Mouse (Mus musculus) hindbrain, embryonic 13.5 days (tissue): ENCODE results near the gene Prodh2. TPM values are rescaled to one million over a fixed set of nuclear protein-coding genes. Genes with fewer than 3 reads are reported as not detected.

Experiments used
- ATAC-seq: fragments of 200-750 bp; cut with Nextera tagmentation; 2 replicates; pipeline ENCODE4 v1.8.0; 2017; ENCODE audit warnings: moderate TSS enrichment; ENCODE audit not compliant: low FRiP score
- H3K27ac ChIP-seq: fragments of 300-500 bp; sonication (generic); 2 replicates; pipeline ENCODE4 v1.5.1; 2015; ENCODE audit warnings: inconsistent platforms, mild to moderate bottlenecking, moderate library complexity
- H3K27me3 ChIP-seq: fragments of 300-500 bp; sonication (generic); 2 replicates; pipeline ENCODE4 v1.6.1; 2015; ENCODE audit warnings: mild to moderate bottlenecking, inconsistent platforms
- H3K36me3 ChIP-seq: fragments of 300-500 bp; sonication (generic); 2 replicates; pipeline ENCODE4 v1.6.1; 2015; ENCODE audit warnings: mild to moderate bottlenecking, inconsistent platforms
- H3K4me1 ChIP-seq: fragments of 300-500 bp; sonication (generic); replicated peaks from 2 replicates; pipeline ENCODE4 v1.6.1; 2015; ENCODE audit warnings: inconsistent platforms
- H3K4me2 ChIP-seq: fragments of 300-500 bp; sonication (generic); 2 replicates; pipeline ENCODE4 v1.6.1; 2015; ENCODE audit warnings: inconsistent platforms, mild to moderate bottlenecking, moderate library complexity
- H3K4me3 ChIP-seq: fragments of 300-500 bp; sonication (generic); 2 replicates; pipeline ENCODE4 v1.5.1; 2015; ENCODE audit warnings: mild to moderate bottlenecking, inconsistent platforms
- H3K9ac ChIP-seq: fragments of 300-500 bp; sonication (generic); 2 replicates; pipeline ENCODE4 v1.6.1; 2015; ENCODE audit warnings: mild to moderate bottlenecking, inconsistent platforms
- H3K9me3 ChIP-seq: fragments of 300-500 bp; sonication (generic); 2 replicates; pipeline ENCODE4 v1.6.1; 2016; ENCODE audit warnings: inconsistent platforms
- WGBS: fragments of 180-500 bp; shearing (Covaris S2); methylation state at CpG from one replicate; pipeline ENCODE4 v1.1.7; 2015; 5-methylcytosine and 5-hydroxymethylcytosine counted together
- polyA plus RNA-seq: library from polyadenylated mRNA; unstranded; fragments of >200 nt; fragmentation: Nextera tagmentation; extraction: Ambion mirVana; gene quantifications from 2 replicates; pipeline ENCODE4 v1.2.1, GENCODE M21; 2015

The Prodh2 gene
- polyA plus RNA-seq: not detected in 2 replicates

DNA sequence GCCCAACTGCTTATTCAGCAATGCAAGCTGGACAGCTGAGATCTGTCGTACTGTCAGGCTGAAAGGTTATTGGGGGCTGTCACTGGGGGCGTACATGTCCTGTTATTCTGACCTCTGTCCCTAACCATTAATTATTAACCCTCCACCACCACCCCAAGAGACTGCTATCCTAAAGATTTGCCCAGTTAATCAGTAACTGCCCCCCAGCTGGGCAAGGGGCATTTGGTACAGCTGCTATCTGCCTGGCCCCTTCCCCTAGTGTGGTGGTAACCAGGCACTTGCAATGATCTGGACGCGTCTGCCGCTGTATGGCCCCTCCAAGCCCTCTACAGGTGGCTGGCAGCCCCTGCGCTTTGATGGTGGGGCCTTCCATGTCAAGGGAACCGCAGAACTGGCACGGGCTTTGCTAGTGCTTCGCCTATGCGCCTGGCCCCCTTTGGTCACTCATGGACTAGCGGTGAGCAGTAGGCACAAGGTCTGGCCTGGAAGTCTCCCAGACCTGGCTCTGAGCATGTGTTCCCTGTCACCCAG is at the start of gene Prodh2:
Gene Prodh2 (plus strand): TSS at position 222 of the 531 bp plus-strand sequence.
- WGBS: 48% methylated on average over 11 of the region's 11 CpGs
- Histone ChIP-seq H3K4me3 (no peak within 1 kb of the TSS), H3K9ac (no peak within 1 kb of the TSS), H3K4me1 (no peaks in the 10 kb centered on the region), H3K4me2 (no peak within 1 kb of the TSS), H3K27me3 (peaks cover 9% of the 10 kb centered on the region; the same call in 1 of the 2 replicates), H3K27ac (no peak within 1 kb of the TSS), H3K36me3 (no peaks in the 10 kb centered on the region), H3K9me3 (no peaks in the 10 kb centered on the region)
- no peak for ATAC-seq

GRCm38 (mm10) chr7:30443696-30444095 is 49.7 kb upstream of the Prodh2 start:
- Histone ChIP-seq H3K4me1 (peaks cover 42% of the 10 kb centered on the region), H3K4me2 (peak overlapping the region; percentile 91), H3K36me3 (peaks cover 45% of the 10 kb centered on the region), H3K9ac (peak overlapping the region; percentile 99), H3K27me3 (no peaks in the 10 kb centered on the region), H3K9me3 (no peaks in the 10 kb centered on the region), H3K27ac (peak overlapping the region; percentile 99), H3K4me3 (peak overlapping the region; percentile 87)
- no peak for ATAC-seq
- WGBS: 13% methylated on average over 9 of the region's 9 CpGs

DNA sequence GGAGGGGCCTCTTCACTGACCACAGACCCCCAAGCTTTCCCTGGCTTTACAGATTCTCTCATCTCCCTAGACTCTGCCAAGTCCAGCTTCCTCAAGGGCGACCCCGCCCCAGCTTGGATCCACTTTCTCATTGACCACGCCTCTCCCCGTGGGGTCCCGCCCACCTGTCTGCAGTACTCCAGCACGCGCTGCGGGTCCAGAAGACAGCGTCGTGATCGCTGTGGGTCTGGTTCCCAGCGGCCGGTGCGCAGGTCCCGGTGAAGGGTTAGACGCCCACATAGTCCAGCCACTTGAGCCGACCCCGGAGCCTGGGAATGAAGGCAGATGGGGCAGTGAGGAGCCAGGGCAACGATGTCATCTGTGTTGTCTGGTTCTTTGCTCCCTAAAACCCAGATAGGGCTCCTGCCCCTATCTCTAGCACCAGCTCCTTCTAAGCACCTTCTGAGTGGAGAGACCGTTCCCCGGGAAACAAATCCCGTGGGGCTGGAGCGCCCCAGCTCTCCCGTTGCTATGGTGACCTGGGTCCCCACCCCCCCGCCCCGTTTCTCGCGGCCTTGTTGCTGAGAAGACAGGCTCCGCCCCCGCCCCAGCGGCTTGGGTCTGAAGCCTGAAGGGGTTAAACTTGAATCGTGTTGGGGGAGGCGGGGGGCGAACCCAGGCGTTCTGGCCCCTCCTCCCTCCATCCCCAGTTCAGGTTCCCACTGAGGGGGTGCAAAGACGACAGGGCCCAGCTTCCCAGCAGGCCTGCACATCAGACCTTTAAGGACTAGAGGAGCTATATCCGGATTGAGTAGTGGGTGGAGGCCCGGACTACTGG is 49.1 kb upstream of the Prodh2 start:
- Histone ChIP-seq H3K27ac (peak overlapping the region; percentile 99), H3K4me1 (peaks cover 42% of the 10 kb centered on the region), H3K9ac (peak overlapping the region; percentile 99), H3K36me3 (peaks cover 39% of the 10 kb centered on the region), H3K9me3 (no peaks in the 10 kb centered on the region), H3K27me3 (no peaks in the 10 kb centered on the region), H3K4me3 (peak overlapping the region; percentile 87), H3K4me2 (peak overlapping the region; percentile 91)
- under 1% methylated on average over 35 of the region's 38 CpGs for WGBS
- ATAC-seq: peak; percentile 57

DNA sequence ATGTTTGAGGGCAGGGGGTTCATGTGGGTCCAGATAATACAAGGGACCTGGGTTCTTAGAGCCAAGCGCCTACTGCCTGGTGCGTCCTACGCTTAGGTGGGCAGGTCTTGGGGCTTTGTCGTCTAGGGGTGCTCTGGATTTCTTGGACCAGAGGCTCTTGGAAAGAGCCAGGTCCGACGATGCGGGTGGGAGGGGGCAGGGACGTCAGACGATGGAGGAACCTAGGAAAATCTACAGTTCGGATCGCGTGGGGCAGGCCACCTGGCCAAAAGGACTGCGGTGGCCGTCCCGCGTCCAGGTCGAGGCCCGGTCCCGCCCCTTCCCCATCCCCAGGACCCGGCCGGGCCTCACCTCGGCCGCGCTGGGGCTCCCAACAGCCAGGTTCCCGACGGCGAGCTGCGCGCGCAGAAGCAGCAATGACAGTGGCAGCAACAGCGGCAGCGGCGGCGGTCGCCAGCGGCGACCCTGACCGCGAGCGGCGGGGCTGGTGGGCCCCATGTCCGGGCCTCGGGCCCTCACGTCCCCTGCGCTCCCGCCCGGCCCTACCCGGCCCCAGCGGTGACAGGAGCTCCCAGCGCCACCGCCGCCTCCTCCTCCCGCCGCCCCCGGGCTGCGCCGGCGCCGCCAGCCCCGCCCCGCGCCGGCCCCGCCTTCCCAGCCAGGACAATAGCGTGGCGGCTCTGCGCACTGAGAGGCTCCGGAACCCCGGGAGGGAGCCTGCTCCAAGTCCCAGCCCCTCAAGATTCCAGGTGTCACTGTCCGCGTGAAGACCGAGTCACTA is 48.3 kb upstream of the Prodh2 start, which contains the start of gene Aplp1:
Gene Aplp1 (minus strand): TSS at position 565 of the 781 bp plus-strand sequence.
- no peaks in the 10 kb centered on the region for H3K27me3 ChIP-seq
- H3K4me3 ChIP-seq: peak within 1 kb of the TSS; percentile 87
- peak within 1 kb of the TSS; percentile 99 for H3K27ac ChIP-seq
- H3K36me3 ChIP-seq: peaks cover 31% of the 10 kb centered on the region
- peak within 1 kb of the TSS; percentile 91 for H3K4me2 ChIP-seq
- H3K9me3 ChIP-seq: no peaks in the 10 kb centered on the region
- WGBS: 1% methylated on average over 55 of the region's 72 CpGs
- H3K4me1 ChIP-seq: peaks cover 42% of the 10 kb centered on the region
- peak within 1 kb of the TSS; percentile 99 for H3K9ac ChIP-seq
- peak; percentile 79 for ATAC-seq

DNA sequence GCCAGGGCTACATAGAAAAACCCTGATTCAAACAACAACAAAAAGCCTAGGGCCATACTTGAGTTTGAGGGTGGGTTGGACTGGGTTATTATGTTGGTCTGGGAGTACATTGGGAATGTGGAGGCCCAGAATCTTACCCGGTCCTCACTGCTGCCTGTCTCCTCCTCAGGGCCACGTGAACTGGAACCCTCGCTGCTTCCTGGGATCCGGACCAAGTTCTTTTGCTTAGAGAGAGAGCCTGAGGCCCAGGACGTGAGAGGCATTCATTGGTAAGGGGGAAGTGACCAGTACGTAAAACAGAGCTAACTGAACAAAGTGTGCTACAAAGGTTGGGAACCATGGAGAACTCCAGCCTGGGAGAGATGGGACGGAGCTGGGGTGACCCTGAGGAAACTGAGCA is 43.2 kb upstream of the Prodh2 start:
- peaks cover 34% of the 10 kb centered on the region for H3K27me3 ChIP-seq
- no peak overlapping the region for H3K9ac ChIP-seq
- H3K27ac ChIP-seq: no peak overlapping the region
- peaks cover 22% of the 10 kb centered on the region for H3K4me1 ChIP-seq
- no peaks in the 10 kb centered on the region for H3K36me3 ChIP-seq
- WGBS: 77% methylated on average over 7 of the region's 7 CpGs
- no peaks in the 10 kb centered on the region for H3K9me3 ChIP-seq
- H3K4me3 ChIP-seq: no peak overlapping the region
- no peak overlapping the region for H3K4me2 ChIP-seq
- no peak for ATAC-seq

DNA sequence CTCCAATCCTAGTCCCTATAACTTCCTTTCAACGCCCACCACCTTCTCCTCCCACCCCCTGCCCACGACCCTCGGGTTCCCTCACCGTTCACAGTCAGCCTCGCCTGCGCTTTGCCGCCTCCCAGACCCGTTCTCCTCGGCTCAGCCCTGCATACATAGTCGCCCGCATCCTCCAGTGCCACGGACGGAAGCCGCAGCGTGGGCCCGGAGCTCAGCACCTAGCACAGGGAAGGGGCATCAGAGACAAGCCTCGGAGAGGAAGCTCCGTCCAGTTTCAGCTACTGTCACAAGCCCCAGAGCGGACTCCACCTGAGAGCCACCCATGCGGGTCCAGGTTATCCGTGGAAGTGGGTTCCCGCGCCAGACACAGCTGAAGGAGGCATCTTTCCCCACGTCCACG is 40.1 kb upstream of the Prodh2 start:
- no peaks in the 10 kb centered on the region for H3K36me3 ChIP-seq
- H3K9me3 ChIP-seq: no peaks in the 10 kb centered on the region
- H3K27ac ChIP-seq: no peak overlapping the region
- peaks cover 65% of the 10 kb centered on the region for H3K27me3 ChIP-seq
- H3K4me2 ChIP-seq: peak overlapping the region; percentile 42
- peak overlapping the region; percentile 29 for H3K9ac ChIP-seq
- H3K4me3 ChIP-seq: peak overlapping the region; percentile 24
- no peak for ATAC-seq
- WGBS: 19% methylated on average over 25 of the region's 25 CpGs
- peaks cover 32% of the 10 kb centered on the region for H3K4me1 ChIP-seq

GRCm38 (mm10) chr7:30453766-30454165 is 39.7 kb upstream of the Prodh2 start:
- no peak for ATAC-seq
- no peaks in the 10 kb centered on the region for H3K9me3 ChIP-seq
- H3K4me1 ChIP-seq: peaks cover 36% of the 10 kb centered on the region
- H3K27ac ChIP-seq: no peak overlapping the region
- H3K9ac ChIP-seq: peak overlapping the region; percentile 29
- peaks cover 70% of the 10 kb centered on the region for H3K27me3 ChIP-seq
- peak overlapping the region; percentile 24 for H3K4me3 ChIP-seq
- no peaks in the 10 kb centered on the region for H3K36me3 ChIP-seq
- peak overlapping the region; percentile 42 for H3K4me2 ChIP-seq
- 3% methylated on average over 25 of the region's 25 CpGs for WGBS

DNA sequence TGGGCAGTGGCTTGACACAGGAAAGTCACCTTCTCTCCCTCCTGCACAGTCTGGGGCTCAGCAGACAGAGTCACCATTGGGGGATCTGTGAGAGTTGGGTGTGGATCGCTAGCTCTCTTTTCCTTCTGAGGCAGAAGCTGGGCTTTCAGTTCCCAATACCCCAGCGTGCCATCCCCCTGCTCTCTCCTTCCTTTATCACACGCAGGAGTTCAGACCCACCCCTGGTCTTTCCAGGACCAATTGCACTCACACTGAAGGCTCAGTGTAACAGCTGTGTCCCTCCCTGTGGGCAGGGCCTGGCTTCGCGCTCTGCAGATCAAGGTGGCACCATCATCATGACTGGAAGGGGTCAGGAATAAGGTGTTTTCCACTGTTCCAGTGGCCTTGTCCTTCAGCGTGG is 39.2 kb upstream of the Prodh2 start:
- no peak for ATAC-seq
- no peaks in the 10 kb centered on the region for H3K36me3 ChIP-seq
- H3K4me2 ChIP-seq: peak overlapping the region; percentile 42
- H3K27me3 ChIP-seq: peaks cover 74% of the 10 kb centered on the region
- H3K9ac ChIP-seq: no peak overlapping the region
- peak overlapping the region; percentile 24 for H3K4me3 ChIP-seq
- no peak overlapping the region for H3K27ac ChIP-seq
- 8% methylated on average over 6 of the region's 6 CpGs for WGBS
- peaks cover 41% of the 10 kb centered on the region for H3K4me1 ChIP-seq
- H3K9me3 ChIP-seq: no peaks in the 10 kb centered on the region

- no peak for ATAC-seq
- H3K27me3 ChIP-seq: peaks cover 93% of the 10 kb centered on the region
- no peaks in the 10 kb centered on the region for H3K36me3 ChIP-seq
- peak overlapping the region; percentile 32 for H3K4me3 ChIP-seq
- peak overlapping the region; percentile 57 for H3K4me2 ChIP-seq
- no peaks in the 10 kb centered on the region for H3K9me3 ChIP-seq
- 0 out of 2 replicates have a peak overlapping the region, but pooled peaks have one; percentile 35 for H3K27ac ChIP-seq
- 1% methylated on average over 9 of the region's 9 CpGs for WGBS
- H3K9ac ChIP-seq: peak overlapping the region; percentile 63; the same call in 1 of the 2 replicates
- H3K4me1 ChIP-seq: peaks cover 49% of the 10 kb centered on the region
These were observed 36.9 kb upstream of the Prodh2 start for GRCm38 (mm10) chr7:30456487-30456886.

DNA sequence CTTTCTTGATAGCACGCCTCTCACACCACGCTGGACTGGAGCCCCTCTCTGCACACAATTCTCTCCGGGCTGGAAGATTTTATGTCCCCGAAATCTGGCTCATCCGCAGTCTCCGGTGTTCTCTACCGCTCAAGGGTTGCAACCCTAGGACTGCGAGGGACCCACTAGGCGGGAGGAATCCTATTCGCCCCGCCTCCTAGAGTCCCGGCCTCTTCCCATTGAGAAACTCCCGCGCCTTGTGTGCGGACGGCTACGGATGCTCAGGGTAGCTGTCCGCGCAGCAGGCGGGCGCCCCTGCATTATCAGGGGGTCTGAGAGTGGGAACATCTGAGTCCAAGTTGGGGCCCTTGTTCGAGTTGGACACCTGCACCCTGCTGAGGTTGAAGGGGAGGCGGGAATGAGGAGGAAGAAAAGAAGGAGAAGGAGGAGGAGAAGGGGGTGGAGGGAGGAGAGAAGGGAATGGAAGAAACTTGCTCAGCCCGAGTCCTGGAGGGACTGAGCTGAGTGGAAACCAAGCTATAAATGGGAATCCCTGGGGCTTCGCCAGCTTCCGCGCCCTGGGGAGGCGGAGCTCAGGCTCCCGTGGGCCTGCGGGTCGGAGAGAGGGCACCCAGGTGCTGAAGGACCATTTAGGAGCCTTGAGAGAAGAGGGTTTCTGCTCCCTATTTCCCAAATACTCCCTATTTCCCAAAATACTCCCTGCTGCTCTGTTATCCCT is 36.4 kb upstream of the Prodh2 start:
- under 1% methylated on average over 31 of the region's 31 CpGs for WGBS
- ATAC-seq: peak; percentile 28; the same call in 1 of the 2 replicates
- Histone ChIP-seq H3K27ac (0 out of 2 replicates have a peak overlapping the region, but pooled peaks have one; percentile 35), H3K36me3 (no peaks in the 10 kb centered on the region), H3K9me3 (no peaks in the 10 kb centered on the region), H3K9ac (peak overlapping the region; percentile 63), H3K4me1 (peaks cover 49% of the 10 kb centered on the region), H3K4me2 (peak overlapping the region; percentile 57), H3K27me3 (peaks cover 96% of the 10 kb centered on the region), H3K4me3 (peak overlapping the region; percentile 32)

DNA sequence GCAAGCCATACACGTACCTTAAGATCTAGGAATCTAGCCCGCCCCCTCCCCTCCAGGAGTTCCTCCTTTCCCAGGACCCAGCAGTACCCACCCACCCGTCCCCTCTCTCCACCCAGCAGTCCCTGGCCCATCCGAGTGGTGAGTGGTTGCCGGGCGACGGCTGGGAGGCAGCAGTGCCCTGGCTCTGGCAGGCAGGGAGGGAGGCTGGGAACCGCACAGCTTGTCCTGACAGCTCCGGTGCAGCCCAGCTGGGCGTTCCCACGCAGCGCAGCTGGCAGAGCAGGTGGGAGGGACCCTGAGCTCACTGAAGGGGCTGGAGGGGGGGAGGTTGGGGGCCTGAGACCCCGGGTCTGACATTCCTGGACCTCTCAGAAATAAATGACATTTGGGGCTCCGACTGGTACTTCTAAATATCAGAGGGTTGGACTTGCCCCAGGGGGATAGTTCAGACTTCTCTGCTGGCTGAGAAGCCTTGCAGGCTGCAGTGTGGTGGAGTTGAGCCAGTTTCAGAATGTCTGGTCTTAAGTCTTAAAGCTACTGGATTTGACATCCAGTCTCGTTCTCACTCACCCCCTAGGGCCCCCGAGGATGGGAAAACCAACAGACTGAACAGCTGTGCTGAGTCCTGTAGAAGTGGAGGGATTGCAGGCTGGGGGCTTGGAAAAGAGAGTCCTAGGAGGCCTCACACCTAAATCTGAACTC is 35.6 kb upstream of the Prodh2 start, which contains the start of the genes Kirrel2 and Nphs1:
Gene Kirrel2 (minus strand): TSS at position 62 of the 702 bp plus-strand sequence.
Gene Nphs1 (plus strand): TSS at position 687 of the 702 bp plus-strand sequence.
- H3K27me3 ChIP-seq: peaks cover 97% of the 10 kb centered on the region
- 2% methylated on average over 16 of the region's 16 CpGs for WGBS
- peak within 1 kb of the TSS; percentile 57 for H3K4me2 ChIP-seq
- H3K9me3 ChIP-seq: no peaks in the 10 kb centered on the region
- H3K9ac ChIP-seq: peak within 1 kb of the TSS; percentile 63
- peak; percentile 85 for ATAC-seq
- H3K36me3 ChIP-seq: no peaks in the 10 kb centered on the region
- H3K4me3 ChIP-seq: peak within 1 kb of the TSS; percentile 32
- H3K27ac ChIP-seq: peak within 1 kb of the TSS; percentile 64
- H3K4me1 ChIP-seq: peaks cover 49% of the 10 kb centered on the region
